Mouse (Mus musculus) limb, embryonic 12.5 days (tissue): ENCODE measurements at regions not wholly inside any gene's neighbourhood (a gene's known extent, or its start where the extent isn't known, plus 50 kb on each side); places are given as distances from the start of the nearest gene placed in this dataset.

Experiments
- ATAC-seq: fragments of 200-750 bp; cut with Nextera tagmentation; 2 replicates; pipeline ENCODE4 v1.8.0; 2017; ENCODE audit warnings: low read depth, moderate TSS enrichment; ENCODE audit not compliant: insufficient number of reproducible peaks, insufficient read depth, low FRiP score, low TSS enrichment
- H3K27ac ChIP-seq: fragments of 300-500 bp; sonication (generic); 2 replicates; pipeline ENCODE4 v1.5.1; 2016; ENCODE audit warnings: mild to moderate bottlenecking, moderate library complexity
- H3K27me3 ChIP-seq: fragments of 300-500 bp; sonication (generic); 2 replicates; pipeline ENCODE4 v1.6.1; 2016; ENCODE audit warnings: mild to moderate bottlenecking, moderate library complexity
- H3K36me3 ChIP-seq: fragments of 300-500 bp; sonication (generic); 2 replicates; pipeline ENCODE4 v1.6.1; 2016; ENCODE audit warnings: mild to moderate bottlenecking, moderate library complexity
- H3K4me1 ChIP-seq: fragments of 300-500 bp; sonication (generic); replicated peaks from 2 replicates; pipeline ENCODE4 v1.6.1; 2016
- H3K4me2 ChIP-seq: fragments of 300-500 bp; sonication (generic); 2 replicates; pipeline ENCODE4 v1.6.1; 2016; ENCODE audit warnings: mild to moderate bottlenecking, moderate library complexity
- H3K4me3 ChIP-seq: fragments of 300-500 bp; sonication (generic); replicated peaks from 2 replicates; pipeline ENCODE4 v1.5.1; 2016; ENCODE audit warnings: mild to moderate bottlenecking
- H3K9ac ChIP-seq: fragments of 300-500 bp; sonication (generic); replicated peaks from 2 replicates; pipeline ENCODE4 v1.6.1; 2016; ENCODE audit warnings: mild to moderate bottlenecking, moderate library complexity
- H3K9me3 ChIP-seq: fragments of 300-500 bp; sonication (generic); 2 replicates; pipeline ENCODE4 v1.6.1; 2016; ENCODE audit warnings: mild to moderate bottlenecking, moderate library complexity
- WGBS: fragments of 180-500 bp; shearing (Covaris S2); methylation state at CpG from one replicate; pipeline ENCODE4 v1.1.7; 2016; 5-methylcytosine and 5-hydroxymethylcytosine counted together

GRCm38 (mm10) chr9:14092996-14093442 is 181.8 kb upstream of the Sesn3 start:
- Histone ChIP-seq H3K36me3 (no peaks in the 10 kb centered on the region), H3K9ac (no peak overlapping the region), H3K4me2 (no peak overlapping the region), H3K4me1 (peaks cover 12% of the 10 kb centered on the region; the same call in 1 of the 2 replicates), H3K9me3 (no peaks in the 10 kb centered on the region), H3K4me3 (no peak overlapping the region), H3K27ac (no peak overlapping the region), H3K27me3 (no peaks in the 10 kb centered on the region)
- ATAC-seq: no peak
- 77% methylated on average over 2 of the region's 2 CpGs for WGBS

- Histone ChIP-seq H3K4me2 (no peak overlapping the region), H3K4me3 (no peak overlapping the region), H3K9ac (no peak overlapping the region), H3K4me1 (no peaks in the 10 kb centered on the region), H3K27me3 (no peaks in the 10 kb centered on the region), H3K27ac (no peak overlapping the region), H3K36me3 (no peaks in the 10 kb centered on the region), H3K9me3 (no peaks in the 10 kb centered on the region)
- ATAC-seq: no peak
- WGBS: 81% methylated on average over 1 of the region's 1 CpGs
These were observed 171.3 kb upstream of the Sesn3 start for GRCm38 (mm10) chr9:14103538-14103937.

GRCm38 (mm10) chr9:14104921-14105320 is 169.9 kb upstream of the Sesn3 start:
- WGBS: 35% methylated on average over 2 of the region's 2 CpGs
- no peak overlapping the region for H3K4me3 ChIP-seq
- no peak overlapping the region for H3K27ac ChIP-seq
- no peak for ATAC-seq
- H3K4me1 ChIP-seq: no peaks in the 10 kb centered on the region
- no peak overlapping the region for H3K4me2 ChIP-seq
- no peaks in the 10 kb centered on the region for H3K27me3 ChIP-seq
- no peaks in the 10 kb centered on the region for H3K9me3 ChIP-seq
- no peaks in the 10 kb centered on the region for H3K36me3 ChIP-seq
- no peak overlapping the region for H3K9ac ChIP-seq

- Histone ChIP-seq H3K4me1 (no peaks in the 10 kb centered on the region), H3K9me3 (no peaks in the 10 kb centered on the region), H3K4me2 (no peak overlapping the region), H3K36me3 (no peaks in the 10 kb centered on the region), H3K9ac (no peak overlapping the region), H3K27me3 (no peaks in the 10 kb centered on the region), H3K27ac (no peak overlapping the region), H3K4me3 (no peak overlapping the region)
- ATAC-seq: 0 out of 2 replicates have a peak, but pooled peaks have one; percentile 39
- WGBS: 80% methylated on average over 1 of the region's 1 CpGs
These were observed 168.5 kb upstream of the Sesn3 start for GRCm38 (mm10) chr9:14106371-14106770.

GRCm38 (mm10) chr9:14108798-14109197 is 166.1 kb upstream of the Sesn3 start:
- WGBS: 61% methylated on average over 4 of the region's 4 CpGs
- Histone ChIP-seq H3K4me1 (no peaks in the 10 kb centered on the region), H3K9me3 (no peaks in the 10 kb centered on the region), H3K9ac (no peak overlapping the region), H3K27me3 (no peaks in the 10 kb centered on the region), H3K36me3 (no peaks in the 10 kb centered on the region), H3K4me2 (no peak overlapping the region), H3K4me3 (no peak overlapping the region), H3K27ac (no peak overlapping the region)
- ATAC-seq: no peak

GRCm38 (mm10) chr9:14109492-14109891 is 165.4 kb upstream of the Sesn3 start:
- Histone ChIP-seq H3K4me2 (no peak overlapping the region), H3K4me1 (no peaks in the 10 kb centered on the region), H3K27ac (no peak overlapping the region), H3K9ac (no peak overlapping the region), H3K27me3 (no peaks in the 10 kb centered on the region), H3K36me3 (no peaks in the 10 kb centered on the region), H3K9me3 (no peaks in the 10 kb centered on the region), H3K4me3 (no peak overlapping the region)
- no peak for ATAC-seq
- WGBS: 78% methylated on average over 4 of the region's 4 CpGs

- Histone ChIP-seq H3K36me3 (no peaks in the 10 kb centered on the region), H3K27ac (no peak overlapping the region), H3K9me3 (no peaks in the 10 kb centered on the region), H3K4me3 (no peak overlapping the region), H3K4me2 (no peak overlapping the region), H3K27me3 (no peaks in the 10 kb centered on the region), H3K4me1 (no peaks in the 10 kb centered on the region), H3K9ac (no peak overlapping the region)
- ATAC-seq: no peak
- 54% methylated on average over 2 of the region's 2 CpGs for WGBS
These were observed 163.2 kb upstream of the Sesn3 start for GRCm38 (mm10) chr9:14111713-14112112.

GRCm38 (mm10) chr9:14115521-14115920 is 159.3 kb upstream of the Sesn3 start:
- no peak overlapping the region for H3K9ac ChIP-seq
- H3K27ac ChIP-seq: no peak overlapping the region
- no peak for ATAC-seq
- H3K4me2 ChIP-seq: no peak overlapping the region
- no peaks in the 10 kb centered on the region for H3K9me3 ChIP-seq
- no peaks in the 10 kb centered on the region for H3K4me1 ChIP-seq
- no peak overlapping the region for H3K4me3 ChIP-seq
- WGBS: 79% methylated on average over 3 of the region's 3 CpGs
- no peaks in the 10 kb centered on the region for H3K36me3 ChIP-seq
- H3K27me3 ChIP-seq: no peaks in the 10 kb centered on the region

- H3K4me1 ChIP-seq: no peaks in the 10 kb centered on the region
- no peaks in the 10 kb centered on the region for H3K36me3 ChIP-seq
- H3K27me3 ChIP-seq: no peaks in the 10 kb centered on the region
- no peak overlapping the region for H3K4me3 ChIP-seq
- H3K4me2 ChIP-seq: no peak overlapping the region
- no peak for ATAC-seq
- WGBS: 82% methylated on average over 8 of the region's 8 CpGs
- H3K9me3 ChIP-seq: no peaks in the 10 kb centered on the region
- no peak overlapping the region for H3K9ac ChIP-seq
- no peak overlapping the region for H3K27ac ChIP-seq
These were observed 158.6 kb upstream of the Sesn3 start for GRCm38 (mm10) chr9:14116097-14116840.

- H3K9me3 ChIP-seq: peaks cover 4% of the 10 kb centered on the region; the same call in 1 of the 2 replicates
These were observed 141.5 kb upstream of the Sesn3 start for GRCm38 (mm10) chr9:14133372-14133771.

GRCm38 (mm10) chr9:14134894-14135450 is 139.9 kb upstream of the Sesn3 start:
- no peak overlapping the region for H3K9ac ChIP-seq
- no peak overlapping the region for H3K4me3 ChIP-seq
- H3K27me3 ChIP-seq: no peaks in the 10 kb centered on the region
- H3K4me1 ChIP-seq: no peaks in the 10 kb centered on the region
- H3K9me3 ChIP-seq: peaks cover 4% of the 10 kb centered on the region; the same call in 1 of the 2 replicates
- no peak overlapping the region for H3K27ac ChIP-seq
- H3K4me2 ChIP-seq: no peak overlapping the region
- WGBS: 68% methylated on average over 6 of the region's 6 CpGs
- no peaks in the 10 kb centered on the region for H3K36me3 ChIP-seq
- no peak for ATAC-seq

More at GRCm38 (mm10) chr9:14133372-14133771, 141.5 kb upstream of the Sesn3 start:
- Histone ChIP-seq H3K4me2 (no peak overlapping the region), H3K4me3 (no peak overlapping the region), H3K9ac (no peak overlapping the region), H3K36me3 (no peaks in the 10 kb centered on the region), H3K4me1 (no peaks in the 10 kb centered on the region), H3K27me3 (no peaks in the 10 kb centered on the region), H3K27ac (no peak overlapping the region)
- ATAC-seq: no peak
- WGBS: 85% methylated on average over 5 of the region's 5 CpGs

GRCm38 (mm10) chr9:14141321-14141720 is 133.5 kb upstream of the Sesn3 start:
- H3K4me3 ChIP-seq: no peak overlapping the region
- 91% methylated on average over 4 of the region's 4 CpGs for WGBS
- H3K9ac ChIP-seq: no peak overlapping the region
- H3K27ac ChIP-seq: no peak overlapping the region
- ATAC-seq: no peak
- H3K4me1 ChIP-seq: no peaks in the 10 kb centered on the region
- no peaks in the 10 kb centered on the region for H3K9me3 ChIP-seq
- H3K4me2 ChIP-seq: no peak overlapping the region
- H3K36me3 ChIP-seq: no peaks in the 10 kb centered on the region
- no peaks in the 10 kb centered on the region for H3K27me3 ChIP-seq
